Mouse (Mus musculus): Measurements from ENCODE around the gene Ccdc162. TPM values are rescaled to one million over a fixed set of nuclear protein-coding genes. Genes with fewer than 3 reads are reported as not detected.

The Ccdc162 gene
- polyA plus RNA-seq (2021; fragmentation: Nextera tagmentation) = 0.21 and 0.51 TPM in 2 replicates
- long read RNA-seq, experiment 1, partial matches to known transcripts = 0 of 3 reads
- long read RNA-seq, experiment 1, other reads (novel, unspliced or antisense) = 3 of 3 reads
- long read RNA-seq, experiment 2, partial matches to known transcripts = 0 of 2 reads
- long read RNA-seq, experiment 2, other reads (novel, unspliced or antisense) = 2 of 2 reads

GRCm38 (mm10) chr10:41716029-41716897, at the start of gene Ccdc162:
Gene Ccdc162 (minus strand): TSS chr10:41716634.

GRCm38 (mm10) chr10:41518981-41519618, 197.3 kb downstream of the Ccdc162 start, which contains the start of gene Cd164:
Gene Cd164 (plus strand): TSS chr10:41519414.

GRCm38 (mm10) chr10:41489708-41490517, 226.5 kb downstream of the Ccdc162 start, which contains the start of the genes Smpd2 and Ppil6:
Gene Smpd2 (minus strand): TSS chr10:41490369.
Gene Ppil6 (plus strand): TSS chr10:41490439.

Other genes with a start within 250 kb of the Ccdc162 start
- gene Mical1, start 240.3 kb downstream of the Ccdc162 start, polyA plus RNA-seq (2021; fragmentation: Nextera tagmentation) = 4.4 and 4.8 TPM in 2 replicates
- 16.3 and 21.8 TPM in 2 replicates for gene Smpd2, start 226.3 kb downstream of the Ccdc162 start, polyA plus RNA-seq (2021; fragmentation: Nextera tagmentation)
- gene Ppil6, start 226.2 kb downstream of the Ccdc162 start, polyA plus RNA-seq (2021; fragmentation: Nextera tagmentation) = 4.2 and 4.5 TPM in 2 replicates
- 53.3 and 60.6 TPM in 2 replicates for gene Cd164, start 197.2 kb downstream of the Ccdc162 start, polyA plus RNA-seq (2021; fragmentation: Nextera tagmentation)
- gene Cep57l1, start 93.2 kb upstream of the Ccdc162 start, polyA plus RNA-seq (2021; fragmentation: Nextera tagmentation) = 5.4 and 6.1 TPM in 2 replicates
- 57.2 and 73.4 TPM in 2 replicates for gene Sesn1, start 93.3 kb upstream of the Ccdc162 start, polyA plus RNA-seq (2021; fragmentation: Nextera tagmentation)